Mouse (Mus musculus): Measurements from ENCODE around the gene Gstt2. TPM values are rescaled to one million over a fixed set of nuclear protein-coding genes. Genes with fewer than 3 reads are reported as not detected.

The Gstt2 gene
- polyA plus RNA-seq, 1 experiment = 0.49 TPM

GRCm38 (mm10) chr10:75829529-75830274 is 7.5 kb downstream of the Gstt2 start:
- no peak for TF ChIP-seq USF1 (IDR thresholded peaks at IDR 0.05; ENCODE audit: low read depth)
- no peak for TF ChIP-seq FOSL1 (IDR thresholded peaks at IDR 0.05; ENCODE audit: insufficient read depth, low read length, poor library complexity, severe bottlenecking)
- TF ChIP-seq MYOG (IDR thresholded peaks at IDR 0.05; ENCODE audit: control insufficient read depth, extremely low read depth, insufficient read length) = no peak
- no peak for TF ChIP-seq MAX (IDR thresholded peaks at IDR 0.05)
- TF ChIP-seq MYOD1 (IDR thresholded peaks at IDR 0.05; ENCODE audit: control insufficient read depth, insufficient read length, low read depth) = no peak
- TF ChIP-seq CTCF (IDR thresholded peaks at IDR 0.05; ENCODE audit: control insufficient read depth, insufficient read depth, insufficient read length) = no peak
- TF ChIP-seq CEBPB (IDR thresholded peaks at IDR 0.05; ENCODE audit: low read depth) = no peak
- H3K79me2 ChIP-seq (ENCODE audit: control insufficient read depth, insufficient read depth) = no peaks in the 10 kb centered on the region

DNA sequence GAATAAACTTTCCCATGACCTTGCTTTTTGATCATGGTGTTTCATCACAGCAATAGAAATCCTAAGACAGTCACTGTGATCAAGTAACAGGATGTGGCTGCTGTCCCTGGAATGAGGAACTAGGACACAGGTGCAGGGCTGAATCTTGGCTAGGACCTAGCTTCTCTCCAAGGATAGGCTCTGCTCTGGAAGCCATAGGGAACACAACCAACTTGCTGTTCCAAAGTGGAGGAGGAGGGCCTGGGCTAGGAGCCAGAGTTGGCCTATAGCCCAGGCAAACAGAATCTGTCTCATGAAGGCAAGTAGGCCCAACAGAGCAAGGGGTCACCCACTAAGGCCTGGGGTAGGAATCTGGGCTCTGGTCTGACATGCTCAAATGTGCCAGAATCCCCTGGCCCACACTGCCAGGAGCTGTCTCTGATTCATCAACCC is 8.7 kb downstream of the Gstt2 start:
- no peak overlapping the region for H3K4me3 ChIP-seq (ENCODE audit: insufficient read depth, poor library complexity, severe bottlenecking)
- TF ChIP-seq CEBPB (IDR thresholded peaks at IDR 0.05; ENCODE audit: low read depth) (peak; percentile 58), MYOG (IDR thresholded peaks at IDR 0.05; ENCODE audit: control insufficient read depth, extremely low read depth, insufficient read length) (no peak), USF1 (IDR thresholded peaks at IDR 0.05; ENCODE audit: low read depth) (no peak), CTCF (IDR thresholded peaks at IDR 0.05; ENCODE audit: control insufficient read depth, insufficient read depth, insufficient read length) (no peak), FOSL1 (IDR thresholded peaks at IDR 0.05; ENCODE audit: insufficient read depth, low read length, poor library complexity, severe bottlenecking) (no peak), MAX (IDR thresholded peaks at IDR 0.05) (no peak), MYOD1 (IDR thresholded peaks at IDR 0.05; ENCODE audit: control insufficient read depth, insufficient read length, low read depth) (no peak)
- no peaks in the 10 kb centered on the region for H3K79me2 ChIP-seq (ENCODE audit: control insufficient read depth, insufficient read depth)
- no peaks in the 10 kb centered on the region for H3K79me3 ChIP-seq (ENCODE audit: low read depth)
- no peak overlapping the region for H3ac ChIP-seq (ENCODE audit: control insufficient read depth, insufficient read length, low read depth)
- no peaks in the 10 kb centered on the region for H3K36me3 ChIP-seq (ENCODE audit: control insufficient read depth, insufficient read depth)
- no peaks in the 10 kb centered on the region for H3K27me3 ChIP-seq (ENCODE audit: control insufficient read depth, insufficient read depth, insufficient read length)

More at GRCm38 (mm10) chr10:75829529-75830274, 7.5 kb downstream of the Gstt2 start:
- no peak overlapping the region for H3ac ChIP-seq (ENCODE audit: control insufficient read depth, insufficient read length, low read depth)
- H3K27me3 ChIP-seq (ENCODE audit: control insufficient read depth, insufficient read depth, insufficient read length) = no peaks in the 10 kb centered on the region
- H3K4me3 ChIP-seq (ENCODE audit: insufficient read depth, poor library complexity, severe bottlenecking) = no peak overlapping the region
- H3K79me3 ChIP-seq (ENCODE audit: low read depth) = no peaks in the 10 kb centered on the region
- H3K36me3 ChIP-seq (ENCODE audit: control insufficient read depth, insufficient read depth) = no peaks in the 10 kb centered on the region

DNA sequence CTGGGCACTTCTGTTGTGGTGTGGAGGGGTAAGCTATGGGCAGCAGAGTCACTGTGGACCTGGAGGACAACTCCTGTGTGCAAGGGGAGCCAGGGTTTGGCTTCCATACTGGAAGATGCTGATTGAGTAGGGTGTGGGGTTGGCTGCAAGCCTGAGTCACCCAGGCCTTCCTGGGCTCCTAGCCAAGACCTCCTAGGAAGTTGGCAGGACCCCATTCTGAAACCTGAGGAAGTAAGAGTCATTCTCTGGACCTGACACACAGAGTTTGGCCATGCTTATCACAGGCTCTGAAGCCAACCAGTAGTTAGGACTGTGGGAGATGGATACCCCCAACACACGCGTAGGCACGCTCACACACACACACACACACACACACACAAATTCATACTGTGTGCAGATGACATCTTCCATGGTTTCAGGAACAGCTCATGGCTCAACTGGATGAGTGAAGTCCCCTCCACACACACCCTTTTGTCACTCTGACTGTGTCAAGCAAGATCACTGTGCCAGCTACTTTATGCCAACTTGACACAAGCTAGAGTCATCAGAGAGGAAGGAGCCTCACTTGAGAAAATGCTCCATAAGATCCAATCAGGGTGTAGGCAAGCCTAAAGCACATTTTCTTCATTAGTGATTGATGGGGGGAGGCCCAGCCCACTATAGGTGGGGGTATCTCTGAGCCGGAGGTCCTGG is 9.4 kb downstream of the Gstt2 start:
- TF ChIP-seq CEBPB (IDR thresholded peaks at IDR 0.05; ENCODE audit: low read depth) (no peak), MAX (IDR thresholded peaks at IDR 0.05) (peak; percentile 24), MYOG (IDR thresholded peaks at IDR 0.05; ENCODE audit: control insufficient read depth, extremely low read depth, insufficient read length) (no peak), FOSL1 (IDR thresholded peaks at IDR 0.05; ENCODE audit: insufficient read depth, low read length, poor library complexity, severe bottlenecking) (peak; percentile 29), MYOD1 (IDR thresholded peaks at IDR 0.05; ENCODE audit: control insufficient read depth, insufficient read length, low read depth) (no peak)
- H3K79me3 ChIP-seq (ENCODE audit: low read depth) = no peaks in the 10 kb centered on the region
- H3ac ChIP-seq (ENCODE audit: control insufficient read depth, insufficient read length, low read depth) = no peak overlapping the region
- no peaks in the 10 kb centered on the region for H3K27me3 ChIP-seq (ENCODE audit: control insufficient read depth, insufficient read depth, insufficient read length)
- H3K79me2 ChIP-seq (ENCODE audit: control insufficient read depth, insufficient read depth) = no peaks in the 10 kb centered on the region
- no peak overlapping the region for H3K4me3 ChIP-seq (ENCODE audit: insufficient read depth, poor library complexity, severe bottlenecking)
- H3K36me3 ChIP-seq (ENCODE audit: control insufficient read depth, insufficient read depth) = no peaks in the 10 kb centered on the region

DNA sequence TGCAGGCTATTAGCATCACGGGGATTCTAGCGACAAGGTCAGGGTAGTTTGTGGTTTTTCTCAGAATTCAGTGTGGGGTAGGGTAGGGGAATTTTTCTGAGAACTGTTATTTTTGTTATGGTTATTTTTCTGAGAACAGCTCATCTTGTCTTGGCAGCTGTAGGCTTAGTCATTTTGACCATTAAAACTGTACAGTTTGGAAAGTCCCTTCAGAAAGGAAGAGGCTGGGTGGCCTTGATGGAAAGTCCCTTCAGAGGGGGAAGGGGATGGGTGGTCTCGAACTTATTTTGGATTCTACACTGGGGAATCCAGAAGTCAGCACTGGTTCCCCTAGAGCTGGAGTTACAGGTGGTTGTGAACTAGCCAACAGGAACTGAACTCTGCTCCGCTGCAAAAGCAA is 12.7 kb downstream of the Gstt2 start:
- TF ChIP-seq MAX (IDR thresholded peaks at IDR 0.05) = no peak
- no peak for TF ChIP-seq USF1 (IDR thresholded peaks at IDR 0.05; ENCODE audit: low read depth)
- no peak for TF ChIP-seq MYOD1 (IDR thresholded peaks at IDR 0.05; ENCODE audit: control insufficient read depth, insufficient read length, low read depth)
- no peak for TF ChIP-seq FOSL1 (IDR thresholded peaks at IDR 0.05; ENCODE audit: insufficient read depth, low read length, poor library complexity, severe bottlenecking)
- no peak for TF ChIP-seq MYOG (IDR thresholded peaks at IDR 0.05; ENCODE audit: control insufficient read depth, extremely low read depth, insufficient read length)
- TF ChIP-seq CTCF (IDR thresholded peaks at IDR 0.05; ENCODE audit: control insufficient read depth, insufficient read depth, insufficient read length) = no peak
- no peak for TF ChIP-seq CEBPB (IDR thresholded peaks at IDR 0.05; ENCODE audit: low read depth)
- Histone ChIP-seq H3K36me3 (ENCODE audit: control insufficient read depth, insufficient read depth) (no peaks in the 10 kb centered on the region), H3K79me2 (ENCODE audit: control insufficient read depth, insufficient read depth) (no peaks in the 10 kb centered on the region), H3K79me3 (ENCODE audit: low read depth) (no peaks in the 10 kb centered on the region), H3K27me3 (ENCODE audit: control insufficient read depth, insufficient read depth, insufficient read length) (no peaks in the 10 kb centered on the region), H3K4me3 (ENCODE audit: insufficient read depth, poor library complexity, severe bottlenecking) (no peak overlapping the region), H3ac (ENCODE audit: control insufficient read depth, insufficient read length, low read depth) (no peak overlapping the region)

GRCm38 (mm10) chr10:75823782-75824181 is 13.4 kb downstream of the Gstt2 start:
- Histone ChIP-seq H3ac (ENCODE audit: control insufficient read depth, insufficient read length, low read depth) (no peak overlapping the region), H3K79me3 (ENCODE audit: low read depth) (no peaks in the 10 kb centered on the region), H3K27me3 (ENCODE audit: control insufficient read depth, insufficient read depth, insufficient read length) (no peaks in the 10 kb centered on the region), H3K36me3 (ENCODE audit: control insufficient read depth, insufficient read depth) (no peaks in the 10 kb centered on the region), H3K79me2 (ENCODE audit: control insufficient read depth, insufficient read depth) (no peaks in the 10 kb centered on the region), H3K4me3 (ENCODE audit: insufficient read depth, poor library complexity, severe bottlenecking) (no peak overlapping the region)
- no peak for TF ChIP-seq FOSL1 (IDR thresholded peaks at IDR 0.05; ENCODE audit: insufficient read depth, low read length, poor library complexity, severe bottlenecking)
- no peak for TF ChIP-seq CEBPB (IDR thresholded peaks at IDR 0.05; ENCODE audit: low read depth)
- TF ChIP-seq MAX (IDR thresholded peaks at IDR 0.05) = no peak
- TF ChIP-seq MYOD1 (IDR thresholded peaks at IDR 0.05; ENCODE audit: control insufficient read depth, insufficient read length, low read depth) = no peak
- no peak for TF ChIP-seq CTCF (IDR thresholded peaks at IDR 0.05; ENCODE audit: control insufficient read depth, insufficient read depth, insufficient read length)
- TF ChIP-seq USF1 (IDR thresholded peaks at IDR 0.05; ENCODE audit: low read depth) = no peak
- no peak for TF ChIP-seq MYOG (IDR thresholded peaks at IDR 0.05; ENCODE audit: control insufficient read depth, extremely low read depth, insufficient read length)
